ENCODE assay signal across 31 mouse cellular contexts in genomic region chr11:120452246-120452645, GRCm38 (mm10). TPM values are rescaled to one million over a fixed set of nuclear protein-coding genes. Genes with fewer than 3 reads are reported as not detected.
"Had no signal": no experiment of that assay in that cellular context is flagged by ENCODE, and none has a peak within 500 bp of the region (broad histone marks: within the 10 kb centered on the region; RNA-seq: fewer than 3 reads in every experiment).

No protein-coding gene starts in this region.

- ATAC-seq: forebrain, embryonic 16.5 days; hindbrain, postnatal 0 days; intestine, embryonic 16.5 days had no signal

- H3K9ac ChIP-seq: heart, embryonic 12.5 days; hindbrain, embryonic 13.5 days; hindbrain, embryonic 15.5 days; kidney, embryonic 15.5 days; limb, embryonic 12.5 days had no signal

- DNase-seq: gastrocnemius, adult 2 months; gastrocnemius, postnatal 10 days; gastrocnemius, postnatal 25 days; heart, adult 11 months; heart, adult 2 months; heart, postnatal 10 days; heart, postnatal 4 days; kidney, adult 11 months; kidney, adult 2 months; kidney, adult 9 months; kidney, postnatal 14 days; kidney, postnatal 36 days; liver had no signal

- H3K27me3 ChIP-seq: heart, embryonic 12.5 days; hindbrain, embryonic 13.5 days; hindbrain, embryonic 15.5 days; kidney, embryonic 15.5 days; limb, embryonic 12.5 days had no signal

- H3K9me3 ChIP-seq: heart, embryonic 12.5 days; hindbrain, embryonic 10.5 days; hindbrain, embryonic 13.5 days; hindbrain, embryonic 15.5 days; kidney, embryonic 15.5 days; limb, embryonic 10.5 days; limb, embryonic 12.5 days had no signal

- H3K27ac ChIP-seq: gastrocnemius, adult 2 months; heart, adult 2 months; hindbrain, embryonic 10.5 days; hindbrain, embryonic 13.5 days; hindbrain, embryonic 15.5 days; hindbrain, postnatal 0 days; kidney, embryonic 15.5 days; kidney, postnatal 0 days; left cerebral cortex, adult 2 months; limb, embryonic 10.5 days; limb, embryonic 12.5 days had no signal

- H3K4me3 ChIP-seq: gastrocnemius, adult 2 months; heart, adult 2 months; heart, embryonic 12.5 days; hindbrain, embryonic 10.5 days; hindbrain, embryonic 13.5 days; hindbrain, embryonic 15.5 days; kidney, embryonic 15.5 days; left cerebral cortex, adult 2 months; limb, embryonic 10.5 days; limb, embryonic 12.5 days had no signal

- H3K36me3 ChIP-seq: hindbrain, embryonic 15.5 days had no signal

- H3K4me2 ChIP-seq: heart, embryonic 12.5 days; hindbrain, embryonic 13.5 days; hindbrain, embryonic 15.5 days; kidney, embryonic 15.5 days; limb, embryonic 12.5 days; liver, embryonic 11.5 days had no signal

RNA-seq across cellular contexts. Expression of gene Pde6g, which starts 1.1 kb away (rescaled TPM):
- total RNA-seq: hindbrain, postnatal 0 days had no signal
- polyA plus RNA-seq: intestine, embryonic 14.5 days; limb, embryonic 10.5 days; limb, embryonic 12.5 days had no signal

RNA-seq across cellular contexts. Expression of gene Tspan10, which starts 9.8 kb away (rescaled TPM):
- total RNA-seq: gastrocnemius, postnatal 10 days; hindbrain, postnatal 0 days; layer of hippocampus, adult 18-20 months had no signal
- polyA plus RNA-seq: forebrain, embryonic 16.5 days; gonadal fat pad, adult 2 months; heart, embryonic 12.5 days; heart, embryonic 14.5 days; heart, embryonic 16.5 days; hindbrain, embryonic 13.5 days; hindbrain, embryonic 15.5 days; hindbrain, postnatal 0 days; intestine, embryonic 14.5 days; intestine, embryonic 16.5 days; kidney, embryonic 15.5 days; kidney, postnatal 0 days; limb, embryonic 10.5 days; limb, embryonic 12.5 days had no signal
